Mouse (Mus musculus) megakaryocyte-erythroid progenitor cell, adult 5-6 weeks (primary cell): ENCODE measurements around the gene Parp2. TPM values are rescaled to one million over a fixed set of nuclear protein-coding genes. Genes with fewer than 3 reads are reported as not detected.
"Not testable (repeated sequence)": the region's sequence is repeated elsewhere in the genome, so short reads cannot be mapped to it uniquely, and the experiment has no call there.

Source experiments
- ATAC-seq: replicated peaks from 2 replicates; pipeline ENCODE4 v1.8.0; 2016; ENCODE audit warnings: mild to moderate bottlenecking, inconsistent platforms; ENCODE audit not compliant: severe bottlenecking, poor library complexity, low FRiP score, low TSS enrichment
- total RNA-seq, 2 experiments: library from RNA; stranded (forward) in 1 of 2; stranded (reverse) in 1 of 2; fragments of 200-1000, 215-1000 nt in 1 of 2; fragments of >200 nt in 1 of 2; fragmentation: Nextera tagmentation in 1 of 2; gene quantifications; 2 replicates each; pipeline ENCODE4 v1.2.3; 2014 to 2017

Gene Parp2
- total RNA-seq (2014; fragmentation: Nextera tagmentation) (66.6 and 128 TPM in 2 replicates), total RNA-seq (2017) (89.0 and 128 TPM in 2 replicates)

DNA sequence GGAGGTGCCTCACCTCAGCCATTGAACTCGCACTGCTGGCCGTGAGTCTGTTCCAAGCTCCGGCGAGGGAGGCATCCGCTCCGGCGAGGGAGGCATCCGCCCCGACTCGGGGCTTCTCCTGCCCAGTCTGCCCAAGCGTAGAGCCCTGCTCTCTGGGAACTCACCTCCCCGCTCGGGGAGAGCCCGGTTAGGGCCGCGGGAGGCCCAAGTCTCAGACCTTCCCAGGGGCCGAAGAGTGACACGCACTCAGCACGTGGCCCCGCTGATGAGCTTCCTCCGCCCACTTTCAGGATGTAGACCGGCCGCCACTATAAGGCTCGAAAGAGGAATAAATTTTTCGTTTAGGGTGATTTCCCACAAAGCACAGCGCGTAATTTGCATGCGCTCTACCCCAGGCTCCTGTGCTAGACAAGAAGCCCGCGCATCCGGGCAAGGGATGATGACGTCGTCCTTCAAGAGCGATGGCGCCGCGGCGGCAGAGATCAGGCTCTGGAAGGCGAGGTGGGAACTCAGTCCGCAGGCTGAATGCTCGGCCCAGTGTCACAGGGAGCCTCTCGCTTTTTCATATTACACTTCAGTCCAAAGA lies at the start of gene Parp2, which contains the start of gene Ccnb1ip1:
Gene Parp2, plus strand, starts transcription at position 355 of the 586 bp plus-strand sequence.
Gene Ccnb1ip1, minus strand, starts transcription at position 246 of the 586 bp plus-strand sequence.
- peak; percentile 98 for ATAC-seq

DNA sequence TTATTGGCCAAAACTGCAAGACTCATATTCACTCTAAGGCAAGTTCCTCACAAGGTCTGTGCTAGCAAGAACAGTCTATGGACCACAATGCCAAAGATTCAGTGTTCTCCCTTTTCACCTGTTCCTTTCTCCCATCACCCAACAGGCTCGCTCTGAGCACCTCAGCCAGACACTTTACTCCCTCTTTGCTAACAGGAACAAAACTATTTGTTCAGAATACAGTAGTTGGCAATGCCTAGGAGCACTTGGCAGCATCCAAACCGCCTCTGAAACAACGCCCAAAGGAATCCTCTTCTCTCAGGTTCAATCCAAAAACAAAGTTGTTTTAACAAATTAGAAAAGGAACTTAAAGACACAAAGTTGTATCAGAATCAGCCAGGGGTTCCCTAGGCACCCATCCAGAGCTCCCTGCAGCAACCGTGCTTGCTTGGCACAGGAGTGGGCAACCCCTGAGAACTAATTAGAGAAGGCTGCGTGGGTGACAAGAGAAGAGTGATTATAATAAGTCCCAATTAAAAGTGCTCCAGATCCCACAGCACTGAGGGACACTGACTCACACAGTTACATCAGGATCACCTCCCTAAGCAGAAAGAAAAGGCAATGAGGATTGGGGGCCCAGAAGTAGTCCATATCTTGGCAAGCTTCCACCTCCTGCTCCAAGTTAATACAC lies 49.1 kb upstream of the Parp2 start:
- no peak for ATAC-seq

DNA sequence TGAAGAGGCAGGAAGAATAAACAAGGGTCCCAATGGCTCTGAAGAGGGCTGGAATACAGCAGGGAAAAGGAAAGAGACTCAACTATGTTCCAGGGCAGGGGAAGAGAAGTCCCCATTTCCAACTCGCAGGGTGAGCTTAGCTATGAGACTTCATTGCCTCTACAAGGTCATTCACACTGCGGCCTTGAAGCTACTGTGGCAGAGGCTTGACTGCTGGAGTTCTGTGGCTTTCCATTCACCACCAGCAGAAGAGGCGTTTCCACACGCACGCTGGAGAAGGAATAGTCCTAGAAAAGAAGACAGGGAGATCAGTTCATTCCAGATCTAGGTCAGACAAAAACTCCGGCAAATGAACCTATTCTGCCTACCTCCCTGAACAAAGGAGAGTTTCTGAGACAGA lies 41.9 kb upstream of the Parp2 start:
- ATAC-seq, result no peak

DNA sequence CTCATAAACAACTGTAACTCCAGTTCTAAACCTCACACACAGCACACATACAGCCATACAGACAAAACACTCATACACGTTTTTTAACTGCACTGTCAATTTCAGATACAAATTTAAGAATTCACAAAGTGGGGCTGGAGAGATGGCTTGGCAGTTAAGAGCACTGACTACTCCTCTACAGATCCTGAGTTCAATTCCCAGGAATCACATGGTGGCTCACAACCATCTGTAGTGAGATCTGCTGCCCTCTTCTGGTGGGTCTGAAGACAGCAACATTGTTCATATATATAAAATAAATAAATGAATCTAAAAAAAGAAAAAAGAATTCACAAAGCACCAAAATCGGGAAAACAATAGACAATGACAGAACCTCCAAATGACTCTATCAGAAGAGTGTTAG lies 36.3 kb upstream of the Parp2 start:
- ATAC-seq, result no peak

DNA sequence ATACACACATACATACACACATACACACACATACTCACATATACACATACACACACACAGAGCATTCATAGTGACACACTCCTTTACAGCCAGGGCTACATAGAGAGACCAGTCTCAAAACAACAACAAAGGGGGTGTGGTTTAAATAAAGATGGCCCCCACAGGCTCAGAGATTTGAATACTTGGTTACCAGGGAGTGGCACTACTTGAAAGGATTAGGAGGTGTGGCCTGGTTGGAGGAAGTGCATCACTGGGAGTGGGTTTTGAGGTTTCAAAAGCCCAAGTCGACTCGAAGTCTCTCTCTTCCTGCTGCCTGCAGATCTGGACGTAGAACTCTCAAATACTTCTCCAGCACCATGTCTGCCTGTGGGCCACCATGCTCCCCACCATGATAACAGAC lies 25.5 kb upstream of the Parp2 start:
- ATAC-seq, result no peak

DNA sequence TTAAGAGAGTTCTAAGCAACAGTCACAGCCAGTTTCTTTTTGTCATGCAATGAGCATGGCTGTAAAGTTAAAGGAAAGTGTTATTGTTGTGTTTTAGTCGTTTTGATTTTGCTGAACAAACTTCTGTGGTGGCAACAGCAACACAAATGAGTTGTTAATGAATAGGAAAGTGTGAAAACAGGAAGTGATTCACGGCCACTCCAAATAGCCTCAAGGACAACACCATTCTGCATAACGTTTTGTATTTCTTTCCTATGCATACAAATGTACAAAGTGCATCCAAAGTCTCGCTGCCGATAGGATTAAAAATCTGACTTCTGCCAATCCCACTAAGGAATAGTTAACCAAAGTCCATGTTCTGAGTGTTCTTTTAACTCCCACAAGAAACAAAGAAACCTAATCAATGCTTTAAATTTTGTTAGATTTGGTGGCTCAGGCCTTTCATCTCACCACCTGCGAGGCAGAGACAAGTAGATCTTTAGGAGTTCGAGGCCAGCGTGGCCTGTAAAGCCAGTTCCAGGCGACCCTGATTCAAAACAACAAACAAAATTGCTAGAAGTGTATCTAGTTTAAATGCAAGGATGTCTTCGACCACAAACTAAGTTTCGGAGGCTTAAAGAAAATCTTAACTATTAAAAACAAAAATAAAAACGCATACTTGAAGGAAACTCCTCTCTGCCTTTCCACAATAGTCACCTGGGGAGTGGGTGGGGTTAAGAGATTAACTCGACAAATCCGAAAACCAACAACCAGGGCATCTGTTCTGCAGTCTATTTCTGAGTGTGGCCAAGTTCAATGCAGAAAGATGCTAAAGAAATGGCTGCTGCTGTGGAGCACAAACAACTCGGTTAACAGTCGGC lies 23.0 kb upstream of the Parp2 start:
- ATAC-seq, result no peak

DNA sequence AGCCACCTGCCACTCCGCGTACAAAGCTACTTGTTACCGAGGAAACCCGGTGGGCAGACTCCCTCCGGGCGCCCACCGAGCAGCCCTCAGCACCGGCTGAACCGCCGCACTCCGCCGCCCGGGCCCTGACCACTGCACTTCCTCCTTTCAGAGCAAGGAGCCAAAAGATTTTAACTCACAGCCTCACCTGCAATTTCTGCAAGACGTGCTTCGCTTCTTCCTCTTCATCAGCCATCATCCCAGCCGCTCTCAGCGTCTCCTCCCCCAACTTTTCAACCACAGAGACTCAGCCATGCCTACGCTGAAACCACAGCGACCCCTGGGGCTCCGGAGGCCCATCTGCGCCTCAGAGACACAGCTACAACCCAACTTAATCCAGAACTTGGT lies 22.4 kb upstream of the Parp2 start, which contains the start of gene Ttc5:
Gene Ttc5, minus strand, starts transcription at position 269 of the 387 bp plus-strand sequence.
- peak; percentile 97 for ATAC-seq

DNA sequence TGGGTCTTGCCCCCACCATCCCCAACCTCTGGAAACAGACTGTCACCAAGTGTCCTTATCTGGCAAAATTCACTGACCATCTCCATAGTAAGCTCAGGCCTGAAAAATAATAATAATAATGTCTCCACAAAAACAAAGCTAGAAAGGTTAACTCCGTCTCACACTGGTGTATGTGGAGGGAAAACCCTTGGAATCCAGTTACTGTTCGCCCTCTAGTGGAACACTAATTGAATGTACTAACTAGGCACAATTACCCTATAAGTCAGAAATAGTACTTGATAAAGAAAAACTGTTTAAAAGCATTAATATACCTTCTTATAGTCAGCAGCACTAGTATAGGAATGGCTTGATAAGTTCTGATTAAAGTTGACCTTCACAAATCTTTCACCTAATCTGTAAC lies 19.5 kb upstream of the Parp2 start:
- peak; percentile 50; the same call in 1 of the 2 replicates for ATAC-seq

DNA sequence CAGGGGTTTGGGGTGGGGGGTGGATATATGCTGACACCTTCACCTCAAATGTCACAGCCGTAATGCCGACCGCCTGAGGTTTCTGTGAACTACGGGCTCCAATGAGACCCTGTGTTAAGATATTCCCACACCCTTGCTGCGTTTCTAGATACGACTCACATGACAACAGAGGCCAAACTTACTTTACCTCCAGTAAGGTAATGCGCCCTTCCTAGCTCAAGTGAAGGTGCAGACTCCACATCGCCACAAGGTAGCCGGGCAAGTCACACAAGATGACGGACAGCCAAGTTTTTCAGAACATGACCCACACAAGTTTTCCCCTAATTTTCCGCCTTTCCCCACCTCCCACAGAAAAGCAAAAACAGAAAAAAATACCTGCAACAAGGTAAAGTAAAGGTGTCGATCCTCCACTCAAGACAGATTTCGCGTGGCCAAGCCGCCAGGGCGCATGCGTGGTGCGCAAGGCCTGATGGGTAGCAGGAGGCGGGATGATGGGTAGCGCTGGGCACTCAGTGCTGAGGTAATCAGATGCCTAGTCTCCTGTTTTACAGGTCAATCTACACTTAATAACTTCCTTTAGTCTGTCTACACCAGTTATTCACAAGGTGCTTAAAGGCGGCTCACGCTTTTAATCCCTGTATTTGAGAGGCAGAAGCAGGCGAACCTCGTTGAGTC lies 12.2 kb upstream of the Parp2 start:
- ATAC-seq, result no peak

DNA sequence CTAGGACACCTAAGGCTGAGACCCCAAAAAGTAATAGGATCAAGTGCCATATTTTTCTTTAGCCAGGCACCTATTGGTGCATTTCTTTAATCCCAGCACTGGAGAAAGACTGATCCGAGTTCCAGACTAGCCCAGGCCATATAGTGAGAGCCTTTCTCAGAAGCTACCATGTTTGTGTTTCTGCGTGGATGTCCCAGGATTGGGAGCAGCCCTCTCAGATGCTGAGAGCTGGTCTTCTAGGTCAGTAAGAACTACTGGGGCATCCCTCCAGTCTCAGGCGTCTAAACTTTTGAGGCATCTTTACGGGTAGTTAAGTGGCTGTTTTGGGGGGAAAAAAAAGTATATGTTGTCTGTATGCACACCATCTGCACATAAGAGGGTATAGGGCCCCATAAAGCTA lies 11.7 kb upstream of the Parp2 start:
- no peak for ATAC-seq

DNA sequence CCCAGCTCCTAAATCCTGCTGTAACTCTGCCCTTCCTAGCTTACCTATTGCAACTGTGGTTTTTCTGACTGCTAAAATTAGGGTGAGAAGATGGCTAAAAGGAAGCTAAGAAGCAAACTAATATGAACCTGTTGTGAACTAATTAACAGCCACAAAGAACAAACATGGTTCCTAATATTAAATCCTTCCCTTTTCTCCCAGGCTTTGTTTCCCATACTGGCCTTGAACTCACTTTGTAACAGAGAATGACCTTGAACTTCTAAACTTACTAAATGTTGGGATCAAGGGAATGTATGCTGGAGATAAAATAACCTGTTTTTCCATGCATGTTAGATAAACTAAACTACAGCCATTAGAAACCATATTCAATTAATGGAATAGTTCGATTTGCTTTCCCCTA lies 11.2 kb upstream of the Parp2 start:
- no peak for ATAC-seq

DNA sequence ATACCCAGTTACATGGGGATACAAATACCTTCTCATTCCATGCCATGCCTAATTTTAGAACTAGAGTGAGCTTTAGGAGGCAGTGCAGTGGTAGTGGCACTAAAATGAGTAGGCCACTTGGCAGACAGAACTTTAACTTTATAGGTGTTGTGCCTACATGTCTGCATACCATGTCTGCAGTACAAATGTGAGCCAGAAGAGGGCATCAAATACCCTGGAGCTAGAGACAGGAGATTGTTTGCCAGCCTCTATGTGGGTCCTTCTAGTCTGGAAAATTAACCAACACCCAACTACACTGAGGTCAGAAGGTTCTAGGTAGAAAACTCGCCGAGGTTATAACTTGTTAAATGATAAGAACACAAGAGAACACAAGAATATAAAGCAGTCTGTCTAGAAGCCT lies 9.1 kb upstream of the Parp2 start:
- peak; percentile 65; the same call in 1 of the 2 replicates for ATAC-seq

DNA sequence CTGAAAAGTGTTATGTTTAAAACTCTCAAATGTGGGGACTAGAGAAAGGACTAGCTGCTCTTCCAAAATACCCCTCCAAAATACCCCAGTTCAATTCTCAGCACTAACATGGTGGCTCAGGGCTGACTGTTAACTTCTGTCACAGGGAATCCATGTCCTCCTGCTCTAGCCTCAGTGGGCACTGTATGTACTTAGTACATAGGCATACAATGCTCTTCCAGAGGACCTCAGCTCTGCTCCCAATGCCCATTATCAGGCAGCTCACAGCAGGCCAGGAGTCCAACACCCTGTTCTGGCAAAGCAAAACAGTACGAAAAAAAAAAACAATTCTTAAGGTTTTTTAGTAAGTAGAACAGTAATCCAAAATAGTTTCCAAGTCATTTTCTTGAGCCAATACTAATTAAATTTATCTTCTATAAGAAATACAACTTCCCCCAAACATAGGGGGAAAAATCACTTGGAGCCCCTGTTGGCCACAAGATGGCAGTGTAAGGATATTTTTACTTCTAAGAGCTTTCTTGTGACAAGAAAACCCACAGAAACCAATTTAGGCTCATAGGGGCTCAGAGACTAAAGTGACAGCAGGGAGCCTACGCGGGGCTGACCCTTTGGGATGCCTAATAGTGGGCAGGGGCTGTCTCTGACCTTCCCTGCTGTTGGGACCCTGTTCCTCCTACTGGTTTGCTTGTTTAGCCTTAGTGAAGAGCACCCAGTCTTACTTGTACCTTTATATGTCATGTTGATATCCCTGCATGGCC lies 8.0 kb upstream of the Parp2 start:
- peak; percentile 67 for ATAC-seq

DNA sequence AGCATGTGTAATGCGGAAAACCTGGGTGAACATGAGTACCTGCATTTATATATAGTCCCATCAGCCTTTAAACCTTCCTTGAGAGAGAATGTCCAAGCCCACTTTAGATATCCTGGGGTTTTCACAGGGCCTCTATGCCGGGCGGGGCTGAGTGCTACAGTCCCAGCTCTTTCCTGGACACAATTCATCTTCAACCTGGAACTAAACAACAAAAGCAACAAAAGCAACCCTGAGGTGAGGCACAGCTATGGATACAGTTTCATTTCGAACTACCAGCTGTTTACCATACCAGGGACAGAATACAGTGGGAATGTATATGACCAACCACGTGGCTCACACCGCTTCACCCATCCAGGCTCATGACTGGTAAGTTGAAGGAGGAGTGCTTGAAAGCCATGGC lies 5.2 kb upstream of the Parp2 start:
- ATAC-seq, result no peak

DNA sequence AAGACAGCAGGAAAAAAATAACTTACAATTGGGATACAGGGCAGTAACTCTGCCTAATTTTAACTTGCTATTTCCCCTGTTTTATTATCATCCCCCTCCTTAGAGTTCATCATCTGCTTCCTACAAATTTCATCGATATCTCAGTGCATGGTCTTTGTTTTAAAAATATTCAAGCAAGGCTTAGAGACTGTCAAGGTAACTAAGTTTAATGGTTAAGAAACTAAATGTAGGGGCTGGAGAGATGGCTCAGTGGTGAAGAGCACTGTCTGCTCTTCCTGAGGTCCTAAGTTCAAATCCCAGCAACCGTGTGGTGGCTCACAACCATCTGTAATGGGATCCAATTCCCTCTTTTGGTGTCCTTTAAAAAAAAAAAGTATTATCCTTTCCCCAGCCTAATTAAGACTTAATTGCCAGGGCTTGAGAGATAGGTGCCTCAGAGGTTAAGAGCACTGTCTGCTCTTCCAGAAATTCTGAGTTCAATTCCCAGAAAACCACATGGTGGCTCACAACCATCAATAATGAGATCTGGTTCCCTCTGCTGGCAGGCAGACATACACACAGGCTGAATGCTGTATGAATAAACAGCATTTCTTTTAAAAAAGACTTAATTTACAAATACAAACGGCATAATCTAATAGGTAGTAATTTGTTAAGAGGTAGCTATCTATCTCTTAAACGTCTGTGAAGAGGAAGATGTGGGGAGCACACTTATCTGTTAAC lies 4.6 kb upstream of the Parp2 start:
- no peak for ATAC-seq

DNA sequence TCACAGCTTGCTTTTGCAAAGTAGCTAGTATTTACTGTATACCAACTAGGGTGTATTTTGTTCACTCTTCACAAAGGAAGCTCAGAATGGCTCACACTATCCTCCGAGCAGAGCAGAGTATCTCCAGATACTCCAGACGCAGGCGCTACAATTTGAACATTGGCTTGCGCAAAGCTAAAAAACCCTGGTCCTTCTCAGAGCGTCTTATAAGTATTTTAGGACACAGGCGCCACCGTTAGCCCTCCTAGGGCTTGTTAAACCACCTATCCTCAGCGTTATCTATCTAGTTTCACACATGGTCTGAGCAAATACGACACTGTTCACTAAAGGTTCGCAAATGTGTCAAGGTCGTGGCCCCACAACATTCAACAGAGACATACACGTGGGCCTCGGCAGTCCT lies 3.0 kb upstream of the Parp2 start:
- no peak for ATAC-seq

DNA sequence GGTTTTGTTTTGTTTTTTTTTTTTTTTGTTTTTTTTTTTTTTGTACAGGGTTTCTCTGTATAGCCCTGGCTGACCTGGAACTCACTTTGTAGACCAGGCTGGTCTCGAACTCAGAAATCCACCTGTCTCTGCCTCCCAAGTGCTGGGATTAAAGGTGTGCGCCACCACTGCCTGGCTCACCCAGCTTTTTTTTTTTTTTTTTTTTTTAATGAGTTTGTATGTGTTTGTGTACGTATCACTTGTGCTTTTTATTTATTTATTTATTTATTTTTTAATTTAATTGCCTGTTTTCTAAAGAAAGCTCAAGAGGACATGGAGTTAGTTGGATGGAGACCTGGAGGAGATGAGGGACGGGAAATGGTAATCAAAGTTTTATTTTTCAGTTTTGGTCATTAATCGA lies 1.2 kb upstream of the Parp2 start:
- not testable (repeated sequence) for ATAC-seq

DNA sequence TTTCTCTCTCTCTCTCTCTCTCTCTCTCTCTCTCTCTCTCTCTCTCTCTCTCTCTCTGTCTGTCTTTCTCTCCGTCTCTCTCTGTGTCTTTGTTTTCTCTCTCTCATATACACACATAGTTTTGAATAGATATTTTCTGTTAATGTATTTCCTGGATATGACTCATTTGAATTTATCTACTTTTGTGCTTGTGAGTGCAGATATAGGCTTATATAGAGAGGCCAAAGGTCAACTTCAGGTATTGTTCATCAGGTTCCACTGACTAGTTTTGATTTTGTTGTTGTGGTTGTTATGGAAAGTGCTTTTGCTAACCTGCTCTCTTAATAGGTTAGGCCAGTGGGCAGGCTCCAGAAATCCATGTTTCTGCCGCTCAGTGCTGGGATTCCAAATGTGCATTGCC lies 5.4 kb downstream of the Parp2 start:
- ATAC-seq, result no peak
